Mouse (Mus musculus): ENCODE measurements at regions not wholly inside any gene's neighbourhood (a gene's known extent, or its start where the extent isn't known, plus 50 kb on each side); places are given as distances from the start of the nearest gene placed in this dataset.
A peak's percentile ranks its signal among the peaks of the same experiment; 100 is the strongest.

DNA sequence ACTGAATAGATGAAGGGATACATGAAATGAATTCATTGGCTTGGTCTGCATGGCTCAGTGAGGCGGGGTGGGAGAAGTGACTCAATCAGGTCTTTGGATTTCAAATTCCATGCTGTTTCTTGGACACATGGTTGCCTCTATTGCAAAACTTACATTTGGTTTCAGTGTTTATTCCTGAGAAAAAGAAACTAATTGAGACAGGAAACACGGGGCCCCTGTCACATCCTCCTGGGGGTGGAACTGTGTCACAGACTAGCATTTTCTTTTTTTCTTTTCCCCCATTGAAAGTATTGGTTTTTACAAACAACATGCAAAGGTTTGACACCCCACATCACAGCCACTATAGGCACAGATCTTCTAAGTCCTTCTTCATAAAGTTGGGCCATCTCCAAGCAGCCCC lies 375.8 kb upstream of the Pik3r1 start:
- DNase-seq, result no peak

DNA sequence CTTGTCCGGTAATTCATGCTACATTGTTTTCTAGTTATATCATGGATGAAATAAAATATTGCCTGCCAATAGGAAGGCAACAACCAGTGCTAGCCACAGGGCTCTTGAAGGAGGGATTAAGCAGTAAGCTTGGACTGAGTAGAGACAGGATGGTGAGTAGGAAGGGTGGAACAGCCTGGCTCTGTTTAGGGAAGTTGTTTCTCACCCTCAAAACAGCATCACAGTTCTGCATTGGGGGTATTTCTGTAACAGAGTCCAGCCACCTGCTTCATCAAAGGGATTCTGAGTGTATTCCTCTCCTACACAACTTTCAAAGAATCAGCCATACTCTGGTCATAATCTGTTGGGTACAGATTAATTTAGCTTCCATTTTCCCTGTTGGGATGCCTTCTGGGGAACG lies 380.0 kb upstream of the Pik3r1 start:
- no peak for DNase-seq

DNA sequence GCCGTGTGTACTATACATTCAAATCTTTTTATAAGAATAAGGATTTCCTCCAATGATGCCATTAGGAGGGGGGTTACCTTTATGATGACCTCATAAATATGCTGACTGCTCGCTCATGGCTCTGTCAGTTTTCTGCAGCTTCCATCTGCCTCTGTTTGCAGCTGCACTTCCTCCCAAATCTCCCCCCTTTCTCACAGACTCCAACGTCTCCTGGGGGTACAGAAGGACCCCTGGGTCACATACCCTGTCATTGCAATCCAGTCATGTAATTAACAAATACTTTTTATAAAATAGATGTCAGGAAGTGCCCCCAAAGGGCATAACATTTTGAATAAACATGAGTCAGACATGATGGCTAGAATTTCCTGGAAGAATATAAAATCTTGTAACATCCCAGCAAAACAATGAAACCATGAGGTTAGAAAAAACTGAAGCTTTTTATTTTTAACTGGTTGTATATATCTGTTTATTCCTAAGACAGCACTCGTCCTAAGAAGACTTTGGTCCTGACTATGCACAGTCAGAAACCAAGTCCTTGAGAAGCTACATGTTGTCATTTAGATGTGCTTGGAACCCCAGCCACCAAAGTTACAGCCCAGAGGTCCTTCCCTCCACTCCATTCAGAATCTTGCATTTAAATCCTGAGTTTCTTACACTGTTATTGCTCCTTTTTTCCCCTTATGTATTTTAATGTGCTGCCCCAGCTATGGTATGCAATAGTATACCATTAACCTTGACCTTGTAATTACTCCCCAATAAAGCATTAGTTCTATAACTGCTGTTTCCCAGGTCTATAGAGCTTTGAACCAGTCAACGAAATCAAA lies 386.0 kb upstream of the Pik3r1 start:
- DNase-seq, result peak; percentile 4

DNA sequence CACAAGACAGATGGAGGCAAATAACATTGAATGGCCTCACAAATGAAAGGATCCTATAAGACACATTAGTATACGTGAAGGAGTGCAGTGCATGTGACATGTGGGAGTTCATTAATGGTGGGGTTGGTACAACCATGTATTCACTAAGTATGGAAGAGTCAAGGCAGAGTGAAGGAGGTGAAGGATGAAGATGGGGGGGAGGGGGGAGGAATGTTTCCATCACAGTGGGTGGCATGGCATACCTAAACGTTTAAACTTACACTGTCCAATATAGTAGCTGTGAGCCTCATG lies 386.5 kb upstream of the Pik3r1 start:
- DNase-seq, result no peak

DNA sequence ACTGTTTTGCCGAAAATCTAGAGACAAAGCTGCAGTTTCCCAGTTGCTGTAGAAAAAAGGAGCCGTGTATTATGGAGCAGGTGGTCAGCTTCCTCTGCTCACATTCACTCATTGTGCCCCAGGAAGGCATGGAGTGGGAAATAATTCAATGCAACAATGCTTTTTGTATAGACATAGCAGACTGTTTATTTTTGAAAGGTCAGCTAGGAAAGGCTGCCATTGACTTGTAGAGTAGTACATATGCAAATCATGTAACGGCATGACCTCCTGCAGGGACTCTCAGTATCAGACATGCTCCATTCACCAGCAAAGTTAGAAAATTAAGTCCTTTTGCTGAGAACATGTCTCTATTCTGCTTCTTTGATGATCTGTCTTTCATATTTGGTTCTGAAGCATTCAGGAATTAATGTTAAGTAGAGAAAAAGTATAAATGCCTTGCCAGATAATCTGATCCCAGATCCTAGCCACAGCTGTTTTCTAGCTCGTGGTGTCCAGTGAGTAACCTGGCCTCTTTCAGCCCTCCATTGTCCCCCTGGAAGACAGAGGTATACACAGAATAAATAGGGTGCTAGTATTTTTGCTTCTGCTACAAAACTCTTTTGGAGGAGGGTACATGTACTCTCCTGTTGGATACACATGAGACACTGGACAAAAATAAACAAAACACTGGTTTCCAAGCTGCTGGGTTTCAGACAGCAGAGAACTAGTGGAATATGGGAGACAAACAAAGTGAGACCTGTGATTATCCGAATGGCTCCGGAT lies 389.5 kb upstream of the Pik3r1 start:
- DNase-seq, result no peak

DNA sequence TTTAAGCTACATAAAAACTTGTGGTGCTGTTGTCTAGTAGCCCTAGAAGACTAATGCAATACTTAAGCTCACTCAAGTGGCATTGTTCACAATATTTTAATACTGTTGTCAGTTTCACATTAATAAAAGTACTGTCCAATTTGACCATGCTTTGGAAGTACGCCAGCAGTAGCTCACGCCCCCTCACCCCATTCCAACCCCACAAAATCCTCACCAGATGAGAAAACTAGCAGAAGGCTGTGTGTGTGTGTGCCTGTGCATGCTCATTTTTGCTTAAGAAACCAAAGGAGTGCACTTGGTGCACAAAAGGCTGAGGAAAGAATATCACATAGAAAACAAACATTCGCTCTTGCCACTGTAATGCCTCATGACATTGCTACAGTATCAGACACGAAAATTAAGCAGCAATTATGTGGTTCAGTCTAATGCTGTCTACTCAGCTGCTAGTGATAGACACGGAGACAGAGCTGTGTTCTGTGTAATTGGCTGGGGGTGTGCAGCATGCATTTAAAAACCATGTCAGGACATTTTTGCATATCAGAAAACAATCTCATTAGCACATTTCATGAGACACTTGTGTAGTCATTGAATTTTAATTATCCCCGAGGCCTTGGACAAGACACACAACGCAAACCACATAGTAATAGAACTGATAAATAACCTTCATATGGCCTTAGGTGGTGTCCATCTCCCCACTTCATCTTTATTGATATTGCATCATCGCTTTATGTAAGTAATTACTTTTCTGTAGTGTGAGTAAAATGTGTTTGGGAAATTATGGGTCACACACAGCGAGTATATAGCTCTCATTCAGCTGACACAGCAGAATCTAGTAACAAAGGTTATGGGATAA lies 405.6 kb upstream of the Pik3r1 start:
- DNase-seq, result no peak

DNA sequence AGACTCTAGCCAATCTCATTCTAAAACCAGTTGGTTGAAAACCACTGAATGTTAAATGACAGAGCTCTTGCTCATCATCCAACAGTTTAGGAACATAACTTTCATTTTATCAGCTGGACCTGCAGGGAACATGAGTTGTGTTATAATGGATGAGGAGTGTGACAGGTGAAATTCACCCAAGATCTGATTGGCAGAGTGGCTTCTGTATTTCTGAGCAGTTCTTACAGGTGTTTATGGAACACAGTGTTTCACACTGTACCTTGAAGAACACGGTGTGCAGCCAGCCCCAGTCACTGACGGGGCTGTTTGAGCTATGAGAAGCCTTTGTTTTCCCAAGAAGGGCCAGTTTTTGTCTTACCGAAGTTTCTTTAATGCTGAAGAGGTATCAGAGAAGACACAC lies 406.4 kb upstream of the Pik3r1 start:
- DNase-seq, result no peak

DNA sequence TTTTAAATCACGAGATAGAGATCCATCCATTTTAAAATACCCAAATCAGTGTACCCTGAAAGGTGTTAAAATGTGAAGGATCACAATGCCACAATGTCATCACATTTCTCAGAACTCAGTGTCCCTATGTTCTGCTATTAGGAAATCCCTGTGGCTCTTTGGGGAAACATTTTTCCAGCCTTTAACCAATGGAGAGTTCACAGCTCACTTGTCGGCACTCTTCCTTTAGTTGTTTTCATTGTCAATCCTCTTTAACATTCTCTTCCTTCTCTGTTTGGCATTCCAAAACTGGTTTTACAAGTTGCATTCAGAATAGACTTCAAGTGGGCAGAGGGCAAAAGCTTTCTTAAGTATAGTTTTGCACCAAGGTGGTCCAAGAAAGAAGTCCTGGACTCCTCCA lies 406.9 kb upstream of the Pik3r1 start:
- no peak for DNase-seq

DNA sequence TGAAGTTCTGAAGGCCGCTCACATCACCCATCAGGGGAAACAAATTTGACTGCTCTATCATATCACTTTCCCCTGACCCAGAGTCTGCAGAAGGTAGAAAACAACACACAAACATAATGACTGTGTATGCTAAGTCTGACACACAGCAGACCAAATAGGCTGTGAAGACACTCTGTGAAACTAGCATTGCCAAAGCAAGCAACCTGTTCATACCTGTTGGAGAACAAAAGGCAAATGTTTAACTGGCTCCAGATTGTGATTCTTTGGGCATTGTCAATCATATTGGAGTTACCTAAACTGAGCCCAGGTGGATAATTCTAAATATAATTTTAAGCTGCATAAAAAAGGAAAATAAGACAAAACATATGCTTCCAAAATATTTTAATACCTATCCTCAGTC lies 407.4 kb upstream of the Pik3r1 start:
- DNase-seq, result no peak

DNA sequence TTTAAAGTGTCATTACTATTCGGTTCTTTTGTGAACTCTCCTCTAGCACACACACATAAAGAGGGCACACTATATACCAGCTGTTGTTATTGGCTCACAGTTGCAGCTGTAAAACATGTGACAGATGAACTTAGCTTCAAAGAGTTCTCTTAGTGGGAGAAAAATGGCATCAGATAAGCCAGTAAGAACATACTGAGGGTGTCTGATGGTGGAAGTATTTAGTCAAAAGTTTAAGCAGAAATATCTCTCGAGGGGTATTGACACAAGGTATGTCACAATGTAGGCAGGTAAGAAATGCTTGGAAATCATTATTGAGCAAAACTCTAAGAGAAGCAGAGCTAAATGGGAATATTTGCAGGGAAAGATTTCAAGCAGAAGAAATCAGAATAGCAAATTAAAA lies 408.4 kb upstream of the Pik3r1 start:
- DNase-seq, result no peak

DNA sequence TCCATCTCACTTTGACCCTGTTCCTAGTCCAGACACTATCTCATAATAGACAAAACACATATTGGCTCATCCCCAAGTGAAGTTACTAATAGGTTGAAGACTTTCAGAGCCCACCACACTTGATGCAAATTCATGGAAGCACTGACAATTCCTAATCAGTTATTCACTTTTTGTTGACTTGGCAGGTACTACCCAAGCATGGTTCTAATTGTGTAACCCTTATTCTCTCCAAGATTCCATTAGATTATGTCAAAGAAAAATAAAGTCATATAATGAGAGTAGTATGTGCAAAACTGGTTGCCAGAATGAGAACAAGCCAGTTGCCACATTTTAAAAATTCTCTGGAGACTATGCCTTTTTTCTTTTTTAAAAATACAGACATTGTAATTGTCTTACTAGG lies 426.7 kb upstream of the Pik3r1 start:
- DNase-seq, result no peak

DNA sequence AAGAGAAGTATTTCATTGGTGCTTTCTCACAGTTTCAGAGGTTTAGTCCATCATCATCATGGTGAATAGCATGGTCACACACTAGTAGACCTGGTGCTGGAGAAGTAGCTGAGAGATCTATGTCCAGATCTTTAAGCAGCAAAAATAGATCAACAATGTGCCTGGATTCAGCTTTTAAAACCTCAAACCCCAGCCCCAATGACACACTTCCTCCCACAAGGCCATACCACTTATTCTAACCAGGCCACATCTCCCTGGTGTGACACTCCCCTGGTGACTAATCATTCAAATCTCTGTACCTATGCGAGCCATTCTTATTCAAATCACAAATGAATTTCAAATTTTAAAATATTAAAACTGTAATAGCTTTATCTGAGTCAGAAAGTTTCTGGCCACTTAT lies 434.3 kb upstream of the Pik3r1 start:
- no peak for DNase-seq

DNA sequence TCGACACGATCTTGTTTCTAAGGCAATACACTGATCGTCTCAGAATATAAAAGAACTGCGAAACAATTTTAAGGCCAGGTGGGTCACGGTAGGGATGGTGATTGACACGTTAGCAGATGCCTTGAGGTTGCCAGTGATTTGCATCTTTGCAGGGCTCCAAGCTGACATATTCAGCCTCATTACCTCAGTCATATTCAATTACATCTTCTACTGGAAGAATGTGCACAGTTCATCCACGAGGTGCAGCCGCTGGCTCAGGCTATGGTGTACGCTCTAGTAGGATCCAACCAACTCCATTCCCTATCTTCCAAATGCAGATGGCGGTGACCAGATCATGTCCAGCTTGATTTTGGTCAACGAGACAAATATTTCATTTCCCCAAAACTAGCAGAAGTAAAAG lies 450.5 kb upstream of the Pik3r1 start:
- no peak for DNase-seq

DNA sequence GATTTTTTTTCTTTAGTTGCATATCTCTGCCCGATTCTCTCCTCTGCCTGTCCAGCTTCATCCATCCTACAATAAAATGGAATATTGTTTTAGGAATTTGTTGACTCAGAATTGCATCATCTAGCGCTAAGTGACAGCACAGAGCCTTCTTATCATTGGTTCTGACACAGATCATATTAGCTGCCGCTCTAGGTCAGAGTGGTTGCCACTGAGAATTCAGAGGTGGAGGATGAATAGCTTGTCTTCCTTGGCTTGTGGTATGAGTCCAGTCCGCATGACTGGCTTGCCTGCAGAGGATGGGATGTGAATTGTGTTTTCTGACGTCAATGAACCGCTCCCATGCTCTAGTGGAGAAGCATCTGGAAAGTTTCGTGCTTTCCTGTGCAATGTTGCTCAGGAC lies 462.3 kb upstream of the Cd180 start:
- no peak for DNase-seq

DNA sequence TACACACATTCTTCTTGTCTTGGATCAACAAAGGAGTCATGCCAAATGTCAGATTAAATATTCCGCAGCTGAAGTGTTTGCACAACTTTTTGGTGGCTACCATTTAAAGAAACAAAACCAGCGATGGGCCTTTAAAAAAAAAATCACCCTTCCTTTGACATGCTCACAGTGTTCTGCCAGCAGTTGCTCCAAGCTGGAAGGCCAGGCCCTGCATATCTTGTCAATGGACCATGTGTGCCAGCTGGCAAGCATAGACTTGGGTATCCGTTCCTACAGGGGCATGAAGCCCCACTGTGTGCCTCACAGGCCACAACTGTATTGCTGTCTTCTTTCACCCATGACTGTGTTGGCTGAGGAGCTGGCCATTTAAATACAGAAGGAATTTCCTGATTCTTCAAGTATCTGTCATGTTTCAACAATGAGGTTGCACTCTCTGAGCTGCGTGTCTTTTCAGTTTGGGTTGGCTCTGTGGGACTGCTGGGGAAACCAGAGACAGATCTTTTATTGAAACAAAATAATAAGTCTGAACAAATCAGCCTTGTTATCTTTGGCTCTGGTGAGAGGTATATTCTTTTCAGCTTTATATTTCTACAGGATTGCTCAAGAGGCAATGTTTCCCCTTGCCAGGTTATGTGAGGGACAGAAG lies 460.9 kb upstream of the Cd180 start:
- peak; percentile 32 for DNase-seq

DNA sequence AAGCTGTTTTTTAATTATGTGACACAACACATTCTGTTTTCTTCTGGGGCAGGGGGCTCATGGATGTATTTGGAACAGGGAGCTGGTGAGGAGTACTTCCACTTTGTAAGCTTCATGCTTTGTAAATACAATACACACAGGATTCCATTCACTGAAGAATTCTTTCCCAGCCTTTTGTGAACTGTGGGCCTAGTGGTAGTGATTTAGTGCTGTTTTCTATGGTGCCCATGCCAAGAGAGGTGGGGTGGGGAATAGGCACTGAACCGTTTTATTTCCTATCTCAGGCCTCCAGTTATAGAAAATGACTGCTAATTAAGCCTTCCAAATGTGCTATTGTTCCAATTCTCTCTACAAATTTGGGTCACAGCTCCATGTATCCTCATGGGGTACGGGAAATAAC lies 442.5 kb upstream of the Cd180 start:
- DNase-seq, result no peak

DNA sequence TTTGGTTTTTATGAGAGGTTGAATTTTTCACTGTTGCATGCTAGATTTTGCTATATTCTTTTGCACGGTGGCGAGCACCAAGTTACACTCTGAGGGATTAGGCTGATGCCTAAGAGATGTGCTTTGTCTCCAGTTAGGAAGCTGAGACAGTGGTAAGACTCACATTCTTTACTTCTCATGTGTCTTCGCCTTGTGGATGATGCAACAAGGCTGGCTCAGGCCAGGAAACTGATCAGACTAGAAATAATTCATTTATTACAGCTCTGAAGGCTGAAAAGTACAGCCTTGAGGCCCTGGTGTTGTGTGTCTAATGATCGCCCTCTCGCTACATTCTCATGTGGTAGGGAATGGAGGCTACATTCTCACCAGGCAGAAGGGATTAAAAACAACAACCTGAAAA lies 441.6 kb upstream of the Cd180 start:
- no peak for DNase-seq

DNA sequence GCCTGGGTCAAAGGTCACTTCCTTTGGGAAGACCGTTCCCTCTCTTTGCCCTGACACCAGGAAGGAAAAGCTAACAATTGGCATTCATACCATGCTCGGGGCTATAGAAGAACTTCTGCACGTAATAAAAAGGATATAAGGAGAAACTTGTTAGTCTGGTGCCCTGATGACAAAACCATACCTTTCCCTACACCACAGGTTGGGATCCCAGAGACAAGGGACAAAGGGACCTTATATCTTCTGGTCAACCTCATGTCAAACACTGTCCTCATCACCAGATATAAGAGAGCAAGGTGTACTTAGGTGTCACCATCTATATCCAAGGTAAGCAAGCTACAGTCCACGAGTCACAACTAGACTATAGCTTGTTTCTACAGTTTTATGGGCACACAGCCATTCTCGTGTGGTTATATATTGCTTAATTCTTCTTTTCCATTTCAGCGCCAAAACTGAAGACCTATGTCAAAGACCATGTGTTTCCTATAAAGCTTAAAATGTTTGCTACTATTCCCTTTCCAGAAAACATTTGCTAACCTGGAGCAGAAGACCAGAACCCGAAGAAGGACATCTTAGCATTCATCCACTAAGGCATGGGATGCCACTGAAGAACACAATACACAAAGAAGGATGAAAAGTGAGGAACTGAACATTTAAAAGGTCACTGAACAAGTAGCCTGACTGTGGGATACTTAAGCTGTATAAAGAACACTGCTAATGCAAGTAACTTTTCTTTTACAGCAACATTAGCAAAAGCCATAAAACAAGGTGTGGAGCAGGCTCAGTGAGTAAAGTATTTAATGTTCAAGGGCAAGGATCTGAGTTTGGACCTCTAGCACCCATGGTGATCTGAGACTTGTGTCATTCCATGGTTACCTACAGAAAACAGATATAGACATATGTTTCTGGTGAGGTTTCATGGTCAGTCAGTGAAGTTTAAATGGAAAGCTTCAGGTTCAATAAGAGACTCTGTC lies 437.7 kb upstream of the Cd180 start:
- no peak for DNase-seq

DNA sequence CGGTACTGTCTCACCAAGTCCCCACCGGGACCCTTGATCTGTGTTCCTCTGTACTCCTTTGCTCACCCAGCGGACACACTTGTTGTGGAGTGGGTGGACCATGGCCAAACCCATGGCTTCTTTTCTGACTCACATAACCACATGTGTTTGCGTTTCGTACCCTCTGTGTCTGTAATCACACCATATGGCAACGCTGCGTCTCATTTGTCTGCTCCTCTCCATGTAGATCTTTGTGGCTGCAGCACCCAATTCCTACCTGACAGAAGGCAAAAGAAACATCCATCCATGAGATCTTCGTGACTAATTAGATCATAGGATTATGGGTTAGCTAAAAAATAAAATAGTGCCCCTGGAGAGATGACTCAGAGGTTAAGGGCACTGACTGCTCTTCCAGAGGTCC lies 435.2 kb upstream of the Cd180 start:
- no peak for DNase-seq

DNA sequence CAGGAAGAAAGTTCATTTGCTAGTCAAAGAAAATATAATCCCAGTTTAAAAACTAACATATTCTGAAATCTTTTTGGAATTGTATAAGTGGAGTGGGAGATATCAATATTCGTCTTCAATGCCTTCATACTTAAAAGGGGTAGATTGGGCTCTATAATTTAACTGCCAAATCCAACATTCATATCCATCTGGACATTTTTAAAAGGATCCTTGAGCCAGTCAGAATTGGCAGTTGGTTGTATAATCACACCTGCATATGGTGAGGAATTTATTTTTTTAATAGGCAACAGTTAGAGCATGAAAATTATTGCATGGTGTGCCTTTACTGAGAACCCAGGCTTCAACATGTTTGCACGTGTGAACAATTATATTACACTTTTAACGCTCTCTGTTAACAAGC lies 419.5 kb upstream of the Cd180 start:
- no peak for DNase-seq

DNA sequence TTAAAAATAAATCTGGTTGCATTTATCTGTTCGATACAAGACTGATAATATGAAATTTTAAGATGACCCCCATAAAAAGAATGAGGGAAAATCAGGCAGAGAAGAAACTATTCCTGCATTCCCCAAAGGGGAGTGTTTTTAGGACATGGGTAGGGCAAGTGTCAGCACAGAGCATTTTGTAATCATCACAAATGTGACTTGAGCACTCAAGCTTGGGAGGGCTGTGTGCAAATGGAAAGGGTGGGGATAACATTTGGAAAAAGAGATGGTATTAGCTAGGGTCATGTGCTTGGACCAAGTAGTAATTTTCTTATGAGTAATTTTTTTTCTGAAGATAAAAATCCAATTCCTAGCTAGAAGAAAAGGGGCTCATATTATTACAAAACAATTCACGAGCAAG lies 418.1 kb upstream of the Cd180 start:
- no peak for DNase-seq

DNA sequence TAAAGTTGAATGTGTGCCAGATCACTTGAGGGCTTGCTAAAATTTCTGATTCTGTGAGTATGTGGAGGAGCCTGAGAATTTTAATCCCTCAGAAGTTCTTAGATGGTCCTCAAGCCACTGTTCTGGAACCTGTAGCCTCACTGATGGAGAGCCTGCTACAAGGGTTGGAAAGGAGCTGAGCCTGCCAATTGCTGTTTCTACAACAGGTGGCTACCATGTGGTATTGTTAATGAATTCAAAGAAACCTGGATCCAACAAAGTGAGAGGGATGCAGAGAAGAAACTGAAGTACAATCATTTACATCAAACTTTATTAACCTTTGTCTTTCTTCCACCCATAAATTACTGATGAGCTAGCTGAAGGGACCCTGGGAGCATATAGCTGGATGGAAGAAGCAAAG lies 416.5 kb upstream of the Cd180 start:
- no peak for DNase-seq

All from kidney, adult 18-20 months (tissue).